Mouse (Mus musculus) C2C12 (cell line): Measurements from ENCODE around the gene H2-DMa.

ENCODE experiments used
- CEBPB ChIP-seq: IDR thresholded peaks from one replicate; pipeline ENCODE4 v1.6.1; 2011; ENCODE audit warnings: low read depth, mild to moderate bottlenecking, control low read depth, moderate library complexity
- CTCF ChIP-seq: IDR thresholded peaks from one replicate; pipeline ENCODE4 v1.5.1; 2011; ENCODE audit not compliant: control insufficient read depth, insufficient read depth, insufficient read length
- FOSL1 ChIP-seq: IDR thresholded peaks from one replicate; pipeline ENCODE4 v1.8.0; 2011; ENCODE audit warnings: mild to moderate bottlenecking, low read length; ENCODE audit not compliant: poor library complexity, insufficient read depth, severe bottlenecking
- MYOD1 ChIP-seq: IDR thresholded peaks from one replicate; pipeline ENCODE4 v1.6.1; 2011; ENCODE audit warnings: low read depth; ENCODE audit not compliant: control insufficient read depth, insufficient read length
- MYOG ChIP-seq: IDR thresholded peaks from one replicate; pipeline ENCODE4 v1.6.1; 2011; ENCODE audit not compliant: control insufficient read depth, insufficient read length; ENCODE audit errors: extremely low read depth
- USF1 ChIP-seq: IDR thresholded peaks from one replicate; pipeline ENCODE4 v1.6.1; 2011; ENCODE audit warnings: low read depth, mild to moderate bottlenecking, control low read depth, moderate library complexity

DNA sequence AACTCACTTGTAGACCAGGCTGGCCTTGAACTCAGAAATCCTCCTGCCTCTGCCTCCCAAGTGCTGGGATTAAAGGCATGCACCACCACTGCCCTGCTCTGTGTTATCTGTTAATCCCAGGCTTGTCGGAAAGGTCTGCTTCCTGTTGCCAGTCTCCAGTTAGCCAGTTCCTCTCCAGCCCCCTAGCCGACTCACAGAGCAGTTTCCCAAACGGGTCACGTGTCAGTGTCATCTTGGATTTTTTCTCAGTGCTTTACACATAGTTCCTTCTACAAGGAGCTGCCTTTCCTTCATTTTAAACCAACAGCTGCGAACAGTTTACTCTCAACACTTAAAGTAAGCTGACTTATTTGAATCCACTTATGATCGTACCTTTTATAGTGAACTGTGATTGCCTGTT is 5.3 kb downstream of the H2-DMa start:
- TF ChIP-seq FOSL1 (no peak), CTCF (no peak), MYOG (no peak), USF1 (peak; percentile 55), MYOD1 (no peak), CEBPB (no peak)
